In genomic region chr7:115319504-115319903, GRCm38 (mm10) we compare ENCODE assay signal across 23 mouse cellular contexts.
"Had no signal": no experiment of that assay in that cellular context is flagged by ENCODE, and none has a peak within 500 bp of the region (broad histone marks: within the 10 kb centered on the region; RNA-seq: fewer than 3 reads in every experiment).

No protein-coding gene starts in this region.

- DNase-seq: gastrocnemius, adult 2 months; gastrocnemius, postnatal 10 days; gastrocnemius, postnatal 25 days; heart, postnatal 10 days; heart, postnatal 4 days; kidney, adult 18-20 months; kidney, adult 8-10 months; kidney, postnatal 10 days; kidney, postnatal 25 days; kidney, postnatal 4 days; liver had no signal

- H3K4me1 ChIP-seq: intestine, embryonic 15.5 days had no signal

- H3K27ac ChIP-seq: gastrocnemius, adult 2 months; heart, embryonic 10.5 days; hindbrain, embryonic 10.5 days; hindbrain, embryonic 14.5 days; intestine, embryonic 15.5 days; layer of hippocampus, adult 2 months; left cerebral cortex, adult 2 months; limb, embryonic 10.5 days; limb, embryonic 12.5 days had no signal

- H3K4me2 ChIP-seq: heart, embryonic 12.5 days; hindbrain, embryonic 14.5 days; intestine, embryonic 15.5 days; limb, embryonic 12.5 days had no signal

- H3K36me3 ChIP-seq: heart, embryonic 10.5 days; heart, embryonic 12.5 days; hindbrain, embryonic 10.5 days; intestine, embryonic 15.5 days; limb, embryonic 10.5 days; limb, embryonic 12.5 days had no signal

- ATAC-seq: forebrain, embryonic 16.5 days; inflammation-experienced regulatory T-cells, adult 6 months; intestine, embryonic 15.5 days; intestine, postnatal 0 days had no signal

- H3K9me3 ChIP-seq: heart, embryonic 10.5 days; heart, embryonic 12.5 days; hindbrain, embryonic 10.5 days; intestine, embryonic 15.5 days; limb, embryonic 10.5 days; limb, embryonic 12.5 days had no signal

- H3K9ac ChIP-seq: heart, embryonic 12.5 days; hindbrain, embryonic 14.5 days; intestine, embryonic 15.5 days; limb, embryonic 12.5 days had no signal

- H3K27me3 ChIP-seq: heart, embryonic 12.5 days; intestine, embryonic 15.5 days had no signal

- H3K4me3 ChIP-seq: gastrocnemius, adult 2 months; heart, embryonic 10.5 days; heart, embryonic 12.5 days; hindbrain, embryonic 10.5 days; intestine, embryonic 15.5 days; layer of hippocampus, adult 2 months; left cerebral cortex, adult 2 months; limb, embryonic 10.5 days; limb, embryonic 12.5 days had no signal
